Mouse (Mus musculus): ENCODE data around the gene Phlpp1.

DNA sequence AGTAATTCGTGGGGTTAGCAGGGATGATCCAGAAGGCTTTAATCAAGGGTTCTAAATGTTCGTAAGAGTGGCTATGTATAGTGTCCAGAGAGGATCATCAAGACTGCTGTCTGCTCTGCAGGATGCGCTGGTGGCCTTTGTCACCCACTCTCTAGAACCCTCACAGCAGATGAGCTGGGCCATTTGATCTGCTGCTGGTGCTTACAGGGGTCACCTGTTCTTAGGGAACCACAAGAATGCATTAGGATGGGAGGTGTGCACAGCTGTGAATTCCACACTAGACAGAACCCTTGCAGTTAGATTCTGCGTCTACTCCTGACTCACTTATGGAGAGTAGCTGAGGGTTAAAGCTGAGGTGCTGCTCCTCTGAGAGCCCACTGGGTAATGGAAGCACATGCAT lies 182.4 kb downstream of the Phlpp1 start:
- TF ChIP-seq CTCF (conservative IDR thresholded peaks at IDR 0.05 in 1 of 2, IDR thresholded peaks at IDR 0.05 in 1 of 2; ENCODE audit: low read depth in 2 of 2, low read length in 2 of 2): no peak
- no peak for TF ChIP-seq ZC3H11A (IDR thresholded peaks at IDR 0.05; ENCODE audit: low read depth, low read length)
- no peak for TF ChIP-seq MAX (IDR thresholded peaks at IDR 0.05; ENCODE audit: low read length)
- no peak for TF ChIP-seq HCFC1 (IDR thresholded peaks at IDR 0.05; ENCODE audit: low read depth, low read length)
- no peak for TF ChIP-seq POLR2A (IDR thresholded peaks at IDR 0.05; ENCODE audit: low read depth, low read length)
- TF ChIP-seq CHD2 (IDR thresholded peaks at IDR 0.05; ENCODE audit: low read length): no peak
- TF ChIP-seq E2F4 (IDR thresholded peaks at IDR 0.05; ENCODE audit: insufficient replicate concordance, low read depth, low read length): no peak
- no peak for TF ChIP-seq MAZ (IDR thresholded peaks at IDR 0.05; ENCODE audit: low read depth, low read length)
- no peak for TF ChIP-seq TCF12 (IDR thresholded peaks at IDR 0.05; ENCODE audit: low read depth, low read length)
- TF ChIP-seq ZNF384 (IDR thresholded peaks at IDR 0.05; ENCODE audit: low read depth, low read length): no peak
- no peak for TF ChIP-seq KAT2A (IDR thresholded peaks at IDR 0.05; ENCODE audit: insufficient replicate concordance, low read length)
- no peak for TF ChIP-seq ETS1 (conservative IDR thresholded peaks at IDR 0.05; ENCODE audit: low read depth, low read length)

Measured in CH12.LX (cell line).